8 mouse cellular contexts compared by ENCODE assay signal in genomic region chr4:98395346-98395689, GRCm38 (mm10). TPM values are rescaled to one million over a fixed set of nuclear protein-coding genes. Genes with fewer than 3 reads are reported as not detected.
A peak's percentile ranks its signal among the peaks of the same experiment; 100 is the strongest.
DNase-seq lines count a peak whose midpoint lies in the region; ATAC-seq and TF ChIP-seq lines count a peak whose summit lies in the region.

No protein-coding gene starts in this region.

- H3K4me3 ChIP-seq in cortical plate, adult 2 months (ENCODE audit: insufficient read depth, low read length): peak overlapping the region; percentile 96
- H3K4me3 ChIP-seq in hindbrain, embryonic 16.5 days (ENCODE audit: low read length): peak overlapping the region; percentile 94
- H3K4me3 ChIP-seq in myocyte: peak overlapping the region; percentile 20

- H3K36me3 ChIP-seq in hindbrain, embryonic 16.5 days (ENCODE audit: control insufficient read depth, insufficient read depth, low read length): no peaks in the 10 kb centered on the region
- H3K36me3 ChIP-seq in myocyte (ENCODE audit: control insufficient read depth, insufficient read depth): no peaks in the 10 kb centered on the region

- H3K9me3 ChIP-seq in hindbrain, embryonic 16.5 days (ENCODE audit: control insufficient read depth, low read length): no peaks in the 10 kb centered on the region

- TF ChIP-seq POLR2A in cortical plate, adult 2 months (IDR thresholded peaks at IDR 0.05; ENCODE audit: extremely low read depth, insufficient read depth, low read length): no peak
- TF ChIP-seq POLR2A in myocyte (IDR thresholded peaks at IDR 0.05; ENCODE audit: insufficient read length, low read depth): no peak

- H3ac ChIP-seq in myocyte (ENCODE audit: control insufficient read depth, insufficient read length): peak overlapping the region; percentile 24

- WGBS in hindbrain, embryonic 16.5 days: 5% methylated on average over 7 of the region's 7 CpGs

- H3K27ac ChIP-seq in cortical plate, adult 2 months (ENCODE audit: insufficient read depth, low read length): peak overlapping the region; percentile 99
- H3K27ac ChIP-seq in hindbrain, embryonic 16.5 days (ENCODE audit: low read depth, low read length): peak overlapping the region; percentile 89

- peak overlapping the region; percentile 99 for H3K9ac ChIP-seq in hindbrain, embryonic 16.5 days (ENCODE audit: low read depth, low read length)

- no peaks in the 10 kb centered on the region for H3K27me3 ChIP-seq in hindbrain, embryonic 16.5 days (replicated peaks; ENCODE audit: control insufficient read depth, insufficient read depth, low read length)
- no peaks in the 10 kb centered on the region for H3K27me3 ChIP-seq in myocyte (ENCODE audit: control insufficient read depth, insufficient read depth, insufficient read length)

- no peaks in the 10 kb centered on the region for H3K4me1 ChIP-seq in cortical plate, adult 2 months (ENCODE audit: control insufficient read depth, insufficient read depth, low read length)
- H3K4me1 ChIP-seq in hindbrain, embryonic 16.5 days (ENCODE audit: control insufficient read depth, insufficient read depth, low read depth, low read length): peaks cover 4% of the 10 kb centered on the region

- peak; percentile 7 for DNase-seq in layer of hippocampus, adult 9-10 months (ENCODE audit: low spot score)
- no peak for DNase-seq in layer of hippocampus, adult 8-10 months (ENCODE audit: low spot score in 2 of 2)
- no peak for DNase-seq in gastrocnemius, postnatal 4 days (ENCODE audit: low spot score in 2 of 2)
- no peak for DNase-seq in adrenal gland, adult 8-10 months
- DNase-seq in thymus, postnatal 4 days: no peak

- peak overlapping the region; percentile 94 for H3K4me2 ChIP-seq in hindbrain, embryonic 16.5 days (ENCODE audit: low read length)
- H3K4me2 ChIP-seq in myocyte (ENCODE audit: low read depth): peak overlapping the region; percentile 67

- ATAC-seq in hindbrain, embryonic 16.5 days: no peak

- TF ChIP-seq CTCF in cortical plate, adult 2 months (IDR thresholded peaks at IDR 0.05; ENCODE audit: extremely low read depth, insufficient read depth, low read length): no peak

- no peaks in the 10 kb centered on the region for H3K79me2 ChIP-seq in myocyte (ENCODE audit: control insufficient read depth, insufficient read depth)

TF ChIP-seq in myocyte, 11 proteins besides CTCF, POLR2A, EP300 and RAD21:
- no peak for TF ChIP-seq E2F4 (IDR thresholded peaks at IDR 0.05; ENCODE audit: insufficient read depth)
- TF ChIP-seq POLR2AphosphoS2 (IDR thresholded peaks at IDR 0.05; ENCODE audit: insufficient read length, low read depth): no peak
- TF ChIP-seq MYOG (IDR thresholded peaks at IDR 0.05; ENCODE audit: control insufficient read depth in 1 of 3, insufficient read depth in 1 of 3, insufficient read length in 2 of 3, low read depth in 2 of 3): no peak
- no peak for TF ChIP-seq REST (IDR thresholded peaks at IDR 0.05; ENCODE audit: insufficient read depth, insufficient read length)
- TF ChIP-seq SRF (IDR thresholded peaks at IDR 0.05; ENCODE audit: control insufficient read depth, insufficient read length, low read depth): no peak

RNA-seq across cellular contexts. Expression of gene Patj, which starts 0.3 kb away (rescaled TPM):
- total RNA-seq in layer of hippocampus, adult 8-10 months (2022): 1 to 10 TPM; 6.8 to 8.5 (median 7.7) TPM
- polyA plus RNA-seq in cortical plate, adult 2 months (2012; rRNA removed): 6.0 TPM in 2 replicates
- 8.6 and 8.7 TPM in 2 replicates for polyA plus RNA-seq in hindbrain, embryonic 16.5 days (2015; fragmentation: Nextera tagmentation; extraction: Ambion mirVana)
- polyA plus RNA-seq in myocyte (2012; fragmentation: generic; extraction: Trizol): 22.3 TPM
- total RNA-seq in gastrocnemius, postnatal 4 days (2021): 10 to 100 TPM in 1 of 2 experiments, 1 to 10 TPM in 1; 8.4 to 10.7 TPM
- 10 to 100 TPM in 1 of 4 experiments, 1 to 10 TPM in 3; 3.6 to 10.3 (median 6.5) TPM for total RNA-seq in adrenal gland, adult 8-10 months (2022)

RNA-seq across cellular contexts. Expression of gene Tm2d1, which starts 12.2 kb away (rescaled TPM):
- 10 to 100 TPM; 36.6 to 47.8 (median 39.7) TPM for total RNA-seq in layer of hippocampus, adult 8-10 months (2022)
- 50.9 and 58.5 TPM in 2 replicates for polyA plus RNA-seq in cortical plate, adult 2 months (2012; rRNA removed)
- 136 and 143 TPM in 2 replicates for polyA plus RNA-seq in hindbrain, embryonic 16.5 days (2015; fragmentation: Nextera tagmentation; extraction: Ambion mirVana)
- polyA plus RNA-seq in myocyte (2012; fragmentation: generic; extraction: Trizol): 41.0 TPM
- total RNA-seq in gastrocnemius, postnatal 4 days (2021): 10 to 100 TPM; 28.6 to 30.6 TPM
- 10 to 100 TPM; 41.1 to 44.4 (median 42.7) TPM for total RNA-seq in adrenal gland, adult 8-10 months (2022)

Comparison
In these comparisons a context has a peak if more than half of its experiments do, and no peak if none do; other contexts are left out.
1. H3K4me3 ChIP-seq: peak in every context shown above with its lines; median percentile 96 in cortical plate, adult 2 months; 94 in hindbrain, embryonic 16.5 days; 20 in myocyte.